Mouse (Mus musculus) layer of hippocampus, postnatal 14 days (tissue): ENCODE data around the gene Trim47. TPM values are rescaled to one million over a fixed set of nuclear protein-coding genes. Genes with fewer than 3 reads are reported as not detected.
"Not testable (repeated sequence)": the region's sequence is repeated elsewhere in the genome, so short reads cannot be mapped to it uniquely, and the experiment has no call there.

Source experiments
- DNase-seq, 2 experiments: peaks; one replicate each; pipeline ENCODE4 v3.0.0; 2021 to 2022; ENCODE audit warnings: low spot score in 2 of 2, mixed read lengths in 1 of 2
- total RNA-seq, 2 experiments: library from RNA; stranded (reverse); gene quantifications; 2 replicates each; pipeline ENCODE4 v1.2.3; 2021

The Trim47 gene
- total RNA-seq, 2 experiments from 2014 or later: 5.7 to 7.8 TPM

DNA sequence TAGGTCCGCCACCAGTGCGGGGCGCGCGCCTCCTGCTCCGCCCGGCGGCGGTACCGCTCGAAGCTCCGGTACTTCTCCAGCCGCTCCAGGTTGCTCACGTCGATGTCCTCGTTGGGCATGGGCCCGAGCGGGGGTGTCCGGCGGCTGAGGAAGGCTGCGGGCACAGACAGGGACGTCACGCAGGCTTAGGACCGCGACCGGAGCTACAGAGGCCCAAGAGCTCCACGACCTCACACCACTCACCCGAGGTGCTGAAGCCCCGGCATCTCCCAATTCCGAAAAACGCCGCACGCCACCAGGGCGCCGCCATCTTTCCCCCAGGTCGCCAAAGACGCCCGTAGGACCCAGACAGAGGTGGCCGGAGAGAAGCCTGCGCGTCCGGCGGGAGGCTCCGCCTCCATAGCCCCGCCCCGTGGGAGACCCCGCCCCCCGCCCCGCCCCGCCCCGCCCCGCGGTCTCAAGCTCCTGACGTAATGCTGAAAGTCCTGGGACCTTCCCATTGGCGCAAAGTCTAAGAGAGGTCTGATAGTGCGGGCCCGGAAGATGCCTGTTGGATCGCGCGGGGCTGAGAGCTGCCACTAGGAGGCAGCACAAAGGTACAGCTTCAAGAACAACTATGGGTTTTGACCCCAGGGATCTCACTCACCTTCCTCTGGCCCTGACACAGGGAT, 11.6 kb upstream of the Trim47 start, which contains the start of gene Mrpl38:
Mrpl38 (minus strand) TSS at position 401 of the 671 bp plus-strand sequence.
- DNase-seq: peak; percentile 79 to 90

DNA sequence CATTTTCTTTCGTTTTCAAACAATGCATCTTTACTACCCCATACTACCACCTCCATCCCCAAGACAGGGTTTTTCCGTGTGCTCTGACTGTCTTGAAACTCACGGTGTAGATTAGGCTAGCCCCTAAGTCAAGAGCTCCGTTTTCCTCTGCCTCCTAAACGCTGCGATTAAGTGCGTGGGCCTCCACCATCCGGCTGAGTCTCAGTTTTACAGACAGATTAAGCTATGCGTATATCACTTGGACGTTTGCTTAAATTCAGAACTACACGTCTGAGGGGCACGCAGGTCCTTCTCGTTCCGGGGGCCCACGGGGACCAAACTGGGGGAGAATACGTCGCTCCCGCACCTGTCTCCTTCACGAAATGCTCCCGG, 11.1 kb upstream of the Trim47 start:
- DNase-seq: no peak

DNA sequence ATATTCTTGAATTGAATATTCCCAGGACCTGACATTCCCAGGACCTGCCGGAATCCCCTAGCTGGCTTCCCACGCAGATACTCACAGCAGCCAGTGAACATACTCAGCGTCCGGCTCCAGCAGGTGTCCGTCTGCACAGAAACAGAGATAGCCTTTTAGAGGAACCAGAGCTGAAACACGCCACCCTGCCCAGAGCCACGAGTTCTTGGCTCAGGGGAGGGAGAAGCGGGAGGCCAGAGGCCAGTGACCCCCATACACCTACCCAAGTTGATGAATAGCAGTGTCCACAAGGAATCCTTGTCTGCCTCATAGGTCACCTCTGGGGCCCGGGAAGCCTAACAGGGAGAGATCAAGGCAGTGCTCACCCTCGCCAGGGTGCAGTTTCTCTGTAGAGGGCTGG, 7.2 kb upstream of the Trim47 start:
- DNase-seq: no peak

DNA sequence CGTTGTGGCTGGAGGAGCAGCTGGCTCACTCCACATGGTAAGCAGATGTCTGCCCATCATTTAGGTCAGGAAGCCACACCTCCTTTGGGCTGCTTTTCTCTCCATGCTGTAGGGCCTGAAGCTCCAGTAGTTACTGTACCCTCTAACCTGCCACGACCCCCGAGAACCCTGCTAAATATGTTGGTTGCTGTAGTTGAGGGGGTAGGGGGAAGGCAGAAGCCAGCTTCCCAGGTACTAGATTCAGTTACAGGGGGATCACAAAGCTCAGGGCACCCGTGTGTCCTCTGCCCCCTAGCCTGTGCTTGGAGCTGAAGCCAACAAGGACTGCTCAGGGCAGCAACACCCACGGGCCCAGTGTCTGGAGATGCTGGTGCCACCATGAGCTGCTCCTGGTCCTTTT, 6.5 kb upstream of the Trim47 start:
- DNase-seq: no peak

DNA sequence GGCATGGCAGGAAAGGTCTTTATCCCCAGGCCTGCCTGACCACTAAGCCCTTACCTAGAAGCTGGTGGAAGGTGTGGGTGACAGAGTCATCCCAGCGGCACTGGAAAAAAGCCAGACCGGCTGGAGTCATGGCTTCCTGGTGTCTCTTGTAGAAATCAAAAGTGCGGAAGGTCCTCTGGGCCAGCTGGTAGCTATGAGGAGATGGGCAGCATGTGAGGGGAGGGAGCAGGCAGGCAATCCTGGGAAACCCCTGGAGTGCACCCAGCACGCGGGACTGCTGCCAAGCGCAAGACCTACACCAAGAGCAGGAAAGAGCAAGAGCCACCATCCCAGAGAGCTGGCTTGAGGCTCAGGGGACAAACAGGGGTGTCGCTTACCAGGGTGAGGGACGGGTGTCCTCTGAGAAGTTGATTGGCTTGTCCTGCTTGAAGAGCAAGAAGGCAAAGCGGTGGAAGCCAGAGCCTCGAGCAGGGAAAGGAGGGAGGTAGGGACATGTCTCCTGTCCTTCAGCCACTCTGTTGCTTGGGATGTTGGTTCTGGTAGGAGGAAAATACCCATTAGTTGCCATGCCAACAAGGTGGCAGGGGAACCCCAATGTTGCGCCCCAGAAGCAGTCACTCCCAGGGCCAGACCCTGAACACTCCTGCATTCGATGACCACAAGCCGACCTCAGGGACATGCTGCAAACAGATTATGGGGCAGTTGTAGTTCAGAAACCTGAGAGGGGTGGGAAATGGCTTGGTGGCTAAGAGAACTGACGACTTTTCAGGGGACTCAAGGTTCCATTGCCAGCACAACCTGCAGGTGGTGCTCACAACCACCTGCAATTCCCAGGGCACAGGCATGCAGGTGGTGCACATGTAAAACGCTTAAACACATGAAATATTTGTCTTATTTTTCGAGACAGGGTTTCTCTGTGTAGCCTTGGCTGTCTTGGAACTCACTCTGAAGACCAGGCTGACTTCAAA, 5.6 kb upstream of the Trim47 start:
- no peak for DNase-seq

DNA sequence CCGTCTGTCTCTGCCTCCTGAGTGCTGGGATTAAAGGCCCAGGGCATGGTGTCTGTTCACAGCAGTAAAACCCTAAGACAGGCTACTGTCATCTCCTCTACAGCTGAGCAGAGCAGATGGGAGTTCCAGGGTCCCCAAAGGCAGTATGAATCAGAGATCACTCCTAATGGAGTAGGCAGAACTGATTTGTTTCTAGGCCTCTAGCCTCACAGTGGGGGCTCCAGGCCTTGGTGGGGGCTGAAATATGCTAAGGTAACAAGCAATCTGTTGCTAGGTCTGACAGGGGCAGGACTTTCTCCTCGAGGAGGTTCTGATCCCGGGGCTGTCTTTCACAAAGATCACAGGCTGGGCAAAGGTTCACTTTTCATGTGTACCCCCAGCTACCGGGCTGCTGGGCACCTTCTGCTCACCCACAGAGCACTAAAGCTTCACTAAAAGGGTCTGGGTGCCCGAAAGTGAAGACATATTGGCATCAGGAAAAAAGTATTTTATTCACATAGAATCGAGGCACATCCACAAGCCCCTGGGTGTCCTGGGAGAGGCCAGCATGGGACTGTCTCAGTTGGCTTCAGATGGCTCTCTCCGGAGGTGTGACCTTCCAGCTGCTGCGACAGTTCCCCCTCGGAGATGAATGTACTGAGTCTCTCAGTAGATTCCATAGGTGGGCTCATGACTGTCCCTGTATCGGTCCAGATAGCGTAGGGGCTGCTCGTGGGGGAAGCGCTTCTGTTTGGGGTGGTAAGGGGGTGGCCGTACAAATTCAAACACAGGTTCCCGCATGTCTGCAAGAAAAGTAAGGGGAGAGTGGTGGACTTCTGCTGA, 4.5 kb upstream of the Trim47 start:
- DNase-seq: no peak

DNA sequence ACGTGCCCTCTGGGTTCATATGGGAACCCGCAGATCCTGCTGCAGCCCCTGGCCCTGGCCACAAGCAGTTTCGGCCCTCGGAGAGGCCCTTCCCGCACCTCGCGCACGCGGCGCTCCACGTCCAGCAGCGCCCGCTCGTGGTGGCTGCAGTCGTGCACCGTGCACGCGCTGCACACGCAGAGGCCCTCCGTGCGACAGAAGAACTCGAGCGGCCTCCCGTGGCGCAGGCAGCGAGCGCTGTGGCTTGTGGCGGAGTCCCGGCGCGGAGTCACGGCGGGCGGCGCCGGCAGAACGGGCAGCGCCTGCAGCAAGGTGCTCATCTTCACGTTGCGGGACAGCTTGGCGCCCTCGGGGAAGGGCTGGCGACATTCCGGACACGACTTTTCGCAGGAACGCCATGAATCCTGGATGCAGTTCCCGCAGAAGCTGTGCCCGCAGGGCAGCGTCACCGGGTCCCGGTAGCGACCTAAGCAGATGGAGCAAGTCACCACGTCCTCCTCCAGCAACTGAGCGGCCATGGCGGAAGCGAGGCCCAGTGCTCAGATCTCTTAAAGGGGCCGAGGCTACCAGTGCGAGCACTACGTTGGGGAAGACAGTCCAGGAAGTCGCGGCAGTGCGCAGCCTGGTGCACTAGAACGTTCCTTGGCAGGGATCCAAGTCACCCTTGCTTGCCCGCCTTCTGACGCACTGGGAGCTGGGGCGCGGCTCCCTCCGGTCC, 3.6 kb upstream of the Trim47 start, which contains the start of gene Trim65:
Trim65 (minus strand) TSS at position 641 of the 718 bp plus-strand sequence.
- DNase-seq: peak; percentile 87 to 92

DNA sequence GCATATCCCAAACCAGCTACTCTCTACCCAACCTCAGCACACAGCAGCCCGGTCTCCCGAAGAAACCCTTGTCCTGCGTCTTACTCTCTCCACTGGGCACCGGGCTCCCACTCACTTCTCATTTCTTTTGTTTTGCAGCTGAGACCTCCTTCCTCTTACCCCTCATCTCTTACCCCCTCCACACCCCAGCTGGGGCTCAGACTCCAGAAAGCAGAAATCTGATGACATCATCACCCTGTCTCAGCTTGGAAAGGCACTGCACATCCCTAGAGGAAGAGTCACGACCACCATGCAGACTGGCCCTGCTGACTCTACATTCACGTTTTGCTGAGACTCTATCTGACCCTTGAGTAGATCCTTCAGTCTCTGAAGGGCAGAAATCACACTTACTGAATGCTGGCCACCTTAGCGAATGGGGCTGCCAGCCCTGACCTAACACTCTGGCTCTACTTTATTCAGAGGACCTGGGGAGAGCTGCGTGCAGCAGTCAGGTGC, 3.0 kb upstream of the Trim47 start:
- no peak for DNase-seq

DNA sequence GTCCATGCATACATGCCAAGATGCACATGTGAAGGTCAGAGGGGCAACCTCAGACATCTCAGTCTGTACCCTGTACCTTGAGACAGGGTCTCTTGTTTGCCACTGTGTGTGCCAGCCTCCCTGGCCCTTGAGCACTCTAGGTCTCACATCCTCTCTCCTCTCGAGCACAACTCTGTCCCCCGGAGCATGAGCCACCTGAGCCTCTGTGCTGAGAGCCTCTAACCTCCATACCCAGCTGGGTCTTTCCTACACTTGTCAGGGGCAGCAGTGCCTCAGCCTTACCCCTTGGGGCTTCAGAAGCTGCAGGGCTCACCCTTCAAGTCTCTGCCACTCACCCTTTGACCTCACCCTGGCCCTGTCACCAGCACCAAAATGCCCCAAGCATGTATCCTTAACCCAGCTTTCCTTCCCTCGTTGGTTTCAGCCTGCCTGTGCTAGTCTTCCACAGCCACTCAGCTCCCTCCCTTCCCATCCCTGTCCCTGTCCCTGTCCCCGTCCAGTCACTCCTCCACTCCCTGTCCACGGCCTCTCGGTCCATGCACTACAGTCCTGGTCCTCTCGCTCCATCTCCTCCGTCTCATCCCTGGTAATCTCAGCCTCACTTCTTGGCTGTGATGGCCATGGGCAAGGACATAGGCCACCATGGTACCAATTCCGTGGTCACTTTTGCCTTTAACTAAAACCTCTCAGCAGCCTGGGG, 2.2 kb upstream of the Trim47 start:
- DNase-seq: no peak

DNA sequence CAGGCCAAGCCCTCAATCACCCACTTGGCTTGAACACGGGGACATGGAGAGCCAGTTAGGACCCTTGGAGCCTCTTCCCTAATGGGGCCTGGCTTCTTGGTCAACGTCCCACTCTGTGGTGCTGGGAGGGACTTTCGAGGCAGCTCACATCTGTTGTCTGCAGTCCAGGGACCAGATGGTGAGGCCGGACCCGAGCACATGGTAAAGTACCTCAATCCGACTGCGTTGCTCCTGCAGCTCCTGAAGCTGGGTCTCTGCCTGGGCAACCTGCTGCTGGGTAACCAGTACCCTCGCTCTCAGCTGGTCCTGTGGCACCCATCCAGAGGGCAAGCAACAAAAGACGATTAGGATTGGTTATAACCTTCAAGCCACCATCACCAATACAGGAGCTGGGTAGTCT, 976 bp upstream of the Trim47 start:
- no peak for DNase-seq

DNA sequence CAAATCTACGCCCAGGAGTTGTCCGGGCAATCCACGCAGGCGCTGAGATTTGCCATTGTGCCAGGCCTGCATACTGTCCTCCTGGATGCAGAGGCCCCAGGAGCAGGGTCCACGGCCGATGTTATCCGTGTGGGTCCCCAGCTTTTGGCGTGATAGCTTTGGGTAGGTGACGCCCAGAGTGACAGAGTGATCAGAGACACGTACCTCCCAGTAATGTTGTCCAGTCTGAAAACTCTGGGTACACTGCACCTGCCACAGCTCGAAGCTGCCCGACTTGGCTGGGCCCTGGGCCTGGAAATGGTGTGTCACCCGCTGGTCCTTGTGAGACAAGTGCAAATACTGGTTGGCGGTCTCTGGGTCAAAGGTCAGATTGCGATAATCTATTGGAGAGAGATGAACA, 749 bp downstream of the Trim47 start:
- no peak for DNase-seq

DNA sequence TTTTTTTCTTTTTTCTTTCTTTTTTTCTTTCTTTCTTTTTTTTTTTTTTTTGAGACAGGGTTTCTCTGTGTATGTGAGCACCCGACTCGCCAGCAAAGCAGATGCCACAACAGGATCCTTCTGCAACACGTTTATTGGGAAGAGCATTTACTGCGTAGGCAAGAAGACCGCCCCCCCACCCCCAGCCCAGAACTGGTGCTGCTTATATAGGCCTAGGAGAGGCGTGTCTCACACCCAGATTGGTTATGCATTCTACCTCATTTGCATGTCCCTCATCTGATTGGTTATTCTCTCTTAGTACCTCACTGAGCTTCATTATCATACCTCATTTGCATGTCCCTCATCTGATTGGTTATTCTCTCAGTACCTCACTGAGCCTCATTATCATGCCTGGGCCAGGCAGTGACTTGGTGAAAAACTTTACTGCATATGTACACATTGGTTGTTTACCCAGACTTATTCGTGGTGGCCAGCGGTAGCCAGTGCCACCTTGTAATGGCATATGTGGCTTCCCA, 5.2 kb downstream of the Trim47 start:
- DNase-seq: not testable (repeated sequence)

DNA sequence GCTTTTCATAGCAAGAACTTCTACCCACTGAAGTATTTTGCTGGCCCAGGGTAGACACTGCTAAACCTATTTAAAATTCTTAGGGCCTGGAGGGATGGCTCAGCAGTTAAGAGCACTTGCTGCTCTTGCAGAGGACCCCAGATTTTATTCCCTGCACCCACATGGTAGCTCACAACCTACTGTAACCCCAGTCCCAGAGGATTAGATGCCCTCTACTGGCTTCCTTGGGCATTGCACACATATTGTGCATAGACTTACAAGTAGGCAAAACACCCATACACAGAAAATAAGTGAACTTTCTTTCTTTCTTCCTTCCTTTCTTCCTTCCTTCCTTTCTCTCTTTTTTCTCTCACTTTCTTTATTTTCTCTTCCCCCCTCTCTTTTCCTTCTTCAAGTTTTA, 9.2 kb downstream of the Trim47 start:
- DNase-seq: no peak

DNA sequence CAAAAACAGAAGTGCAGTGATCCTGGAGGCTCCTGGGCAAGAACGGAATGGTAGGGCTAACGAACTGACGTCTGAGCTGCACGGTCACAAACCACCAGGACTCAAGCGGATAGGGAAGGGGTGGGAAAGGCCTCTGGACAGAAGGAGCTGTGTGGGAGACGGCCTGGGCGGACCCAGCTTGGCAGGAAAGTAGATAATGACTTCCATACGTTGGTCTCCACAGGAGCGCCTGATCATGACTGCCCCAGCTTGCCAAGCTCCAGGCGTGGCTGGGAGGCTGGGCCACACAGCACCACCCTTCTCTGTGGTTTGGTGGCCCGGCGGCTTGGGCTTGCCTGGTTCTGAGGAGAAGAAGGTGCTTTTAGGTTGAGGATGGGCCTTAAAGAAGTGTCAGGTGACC, 9.8 kb downstream of the Trim47 start:
- DNase-seq: no peak

DNA sequence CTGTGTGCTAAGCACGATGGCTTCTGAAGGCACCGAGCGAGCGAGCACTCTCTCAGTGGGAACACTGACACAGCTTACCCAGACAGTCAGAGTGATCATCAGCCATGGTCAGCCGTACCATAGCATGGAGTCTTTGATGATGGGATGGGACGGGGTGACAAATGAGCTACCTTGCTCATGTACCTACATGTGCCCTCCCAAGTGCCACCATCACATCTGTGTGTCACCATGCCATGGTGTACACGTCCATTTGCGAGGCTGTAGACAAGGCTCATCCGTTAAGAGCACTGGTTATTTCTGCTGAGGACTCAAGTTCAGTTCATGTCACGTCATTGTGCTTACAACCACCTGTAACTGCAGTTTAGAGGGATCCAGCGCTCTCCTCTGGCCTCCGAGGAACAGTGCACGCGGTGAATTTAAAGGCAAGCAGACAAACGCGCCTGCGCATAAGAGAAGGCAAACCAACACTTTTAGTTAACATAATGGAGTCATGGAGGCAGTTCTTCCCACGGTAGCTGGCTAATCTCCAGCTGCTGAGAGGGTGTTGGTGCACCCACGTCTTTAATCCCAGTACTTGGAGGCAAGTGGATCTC, 15.3 kb downstream of the Trim47 start:
- DNase-seq: no peak

DNA sequence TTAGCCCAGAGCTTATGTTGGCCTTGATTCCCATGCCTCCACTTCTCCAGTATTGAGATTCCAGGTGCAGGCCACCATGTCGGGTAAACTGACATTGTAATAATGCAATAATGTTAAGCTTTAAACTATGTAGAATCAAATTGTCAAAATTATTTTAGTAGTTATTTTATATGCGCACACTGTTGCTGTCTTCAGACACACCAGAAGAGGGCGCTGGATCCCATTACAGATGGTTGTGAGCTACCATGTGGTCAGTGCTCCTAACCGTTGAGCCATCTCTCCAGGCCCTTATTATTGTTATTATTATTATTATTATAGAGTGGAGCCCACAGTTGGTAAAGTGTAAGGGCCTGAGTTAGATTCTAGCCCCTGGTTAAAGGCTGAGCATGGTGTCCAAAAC, 15.9 kb downstream of the Trim47 start:
- no peak for DNase-seq

DNA sequence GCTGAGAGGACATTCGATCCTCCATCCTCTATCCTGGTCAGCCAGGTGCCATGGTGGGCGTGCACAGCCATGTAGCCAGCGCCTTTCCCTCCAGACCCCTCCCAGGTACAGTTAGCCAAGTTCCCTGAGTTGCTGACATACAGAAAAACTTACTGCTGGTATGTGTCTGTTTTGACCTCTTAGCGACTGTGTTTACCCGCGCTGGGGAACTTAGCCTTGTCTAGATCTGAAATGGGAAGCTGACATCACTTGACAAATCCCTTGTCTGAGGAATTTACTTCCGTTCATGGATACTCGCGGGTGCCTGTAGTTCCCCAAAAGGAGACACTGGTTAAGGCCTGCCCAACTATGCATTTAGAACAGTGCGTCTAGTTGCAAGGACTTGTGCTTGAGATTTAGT, 16.5 kb downstream of the Trim47 start:
- no peak for DNase-seq

DNA sequence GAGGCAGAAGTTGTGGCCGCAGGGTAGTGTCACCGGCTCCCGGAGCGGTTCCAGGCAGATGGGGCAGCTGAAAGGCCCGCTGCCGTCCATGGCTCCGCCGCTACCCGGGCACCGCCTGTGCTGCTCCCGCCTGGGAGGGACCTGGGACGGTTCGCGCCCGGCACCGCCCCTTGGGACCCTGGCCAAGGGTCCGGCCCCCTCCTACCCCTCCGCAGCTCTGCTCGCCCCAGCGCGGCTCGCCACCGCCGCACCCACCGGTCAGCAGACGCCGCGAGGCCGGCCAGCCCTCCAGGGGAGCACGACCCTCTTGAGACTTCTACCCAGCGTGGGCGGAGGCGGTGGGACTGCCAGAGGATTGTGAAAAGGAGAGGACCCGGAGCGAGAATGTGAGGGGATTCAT, 16.9 kb downstream of the Trim47 start:
- DNase-seq: no peak

DNA sequence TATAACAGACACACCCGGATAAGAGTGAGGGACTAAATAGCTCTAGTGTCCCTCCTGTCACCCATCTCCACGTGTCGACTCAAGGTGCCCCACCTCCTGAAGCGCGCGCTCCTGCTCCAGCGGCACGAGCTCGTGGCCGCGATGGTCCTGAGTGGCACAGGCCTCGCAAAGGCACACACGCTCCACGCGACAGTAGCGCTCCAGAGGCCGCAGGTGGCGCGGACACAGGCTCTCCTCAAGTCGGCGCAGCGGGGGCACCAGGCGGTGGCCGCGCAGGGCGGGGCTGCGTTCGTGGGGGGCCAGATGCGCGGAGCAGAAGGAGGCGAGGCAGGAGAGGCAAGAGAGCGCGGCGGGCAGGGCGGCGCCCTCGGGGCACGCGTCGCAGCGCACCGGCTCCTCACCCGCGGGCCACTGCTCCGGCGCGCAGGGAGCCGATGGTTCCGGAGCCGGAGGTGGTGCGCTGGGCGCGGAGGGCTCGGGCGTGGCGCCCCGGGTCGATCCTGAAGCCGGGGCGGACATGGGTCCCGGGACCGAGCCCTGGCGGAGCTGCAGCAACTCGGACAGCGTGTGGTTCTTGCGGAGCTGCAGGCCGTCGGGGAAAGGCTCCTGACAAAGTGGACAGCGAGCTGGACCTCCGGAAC, 17.4 kb downstream of the Trim47 start:
- DNase-seq: no peak
